Mouse (Mus musculus): ENCODE results near the gene Nckipsd.

DNA sequence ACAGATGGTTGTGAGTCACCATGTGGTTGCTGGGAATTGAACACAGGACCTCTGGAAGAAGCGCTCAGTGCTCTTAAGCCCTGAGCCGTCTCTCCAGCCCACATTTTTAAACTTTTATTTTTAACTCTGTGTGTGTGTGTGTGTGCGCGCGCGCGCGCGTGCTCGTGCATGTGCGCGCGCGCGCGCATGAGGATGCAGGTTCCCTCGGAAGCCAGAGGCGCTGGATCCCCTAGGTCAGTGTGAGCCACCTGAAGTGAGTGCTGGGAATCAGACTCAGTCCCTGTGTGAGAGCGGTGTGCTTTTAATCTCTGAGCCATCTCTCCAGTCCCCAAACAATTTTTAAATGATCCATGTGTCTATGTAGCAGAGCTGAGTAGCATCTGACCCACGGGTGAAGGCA, 49.0 kb upstream of the Nckipsd start:
- TF ChIP-seq GATA1 (IDR thresholded peaks at IDR 0.05; ENCODE audit: borderline replicate concordance, low read length) (no peak), FLI1 (IDR thresholded peaks at IDR 0.05; ENCODE audit: low read length) (no peak)

Measured in megakaryocyte, embryonic 14.5 days (primary cell).